Mouse (Mus musculus): ENCODE data around the gene Cacna1e.

Cacna1e gene

DNA sequence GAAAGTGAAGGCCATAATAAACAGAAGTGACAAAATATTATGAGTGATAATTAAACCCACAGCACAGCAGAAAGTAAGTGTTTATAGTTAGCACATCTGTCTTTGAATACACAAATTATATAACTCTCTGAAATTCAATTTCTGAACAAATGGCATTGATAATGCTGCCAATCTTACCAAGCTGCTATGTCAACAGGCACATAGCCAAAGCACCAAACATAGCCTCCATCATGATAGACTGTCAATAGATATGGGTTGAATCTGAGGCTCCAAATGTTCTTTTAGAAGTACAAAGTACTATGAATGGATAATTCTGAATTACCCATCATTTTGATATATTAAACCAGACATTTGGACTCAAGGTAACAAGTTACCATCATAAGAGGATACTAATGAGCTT, 372.6 kb downstream of the Cacna1e start:
- no peak for DNase-seq (ENCODE audit: low spot score)

GRCm38 (mm10) chr1:154504005-154504404, 380.3 kb downstream of the Cacna1e start:
- no peak for DNase-seq (ENCODE audit: low spot score)

DNA sequence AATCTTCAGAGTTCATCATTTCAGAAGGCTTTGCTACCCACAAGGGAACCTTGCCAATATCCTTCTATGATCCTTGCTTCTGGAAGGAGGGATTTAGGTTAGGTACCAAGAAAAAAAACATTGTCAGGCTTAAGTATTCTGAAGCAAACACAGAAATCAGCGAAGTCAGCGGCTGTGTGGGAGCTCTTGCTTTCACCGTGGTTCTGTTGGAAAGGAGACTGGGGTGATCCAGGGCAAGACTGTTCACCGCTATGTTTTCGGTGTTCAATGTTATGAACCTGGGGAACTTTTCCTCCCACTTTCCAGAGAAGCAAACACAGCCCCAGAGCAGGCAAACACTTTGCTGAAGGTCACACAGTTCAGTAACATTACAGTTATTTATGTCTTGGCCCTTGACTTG, 383.4 kb downstream of the Cacna1e start:
- DNase-seq (ENCODE audit: low spot score), result no peak

GRCm38 (mm10) chr1:154500187-154500866, 384.0 kb downstream of the Cacna1e start:
- no peak for DNase-seq (ENCODE audit: low spot score)

DNA sequence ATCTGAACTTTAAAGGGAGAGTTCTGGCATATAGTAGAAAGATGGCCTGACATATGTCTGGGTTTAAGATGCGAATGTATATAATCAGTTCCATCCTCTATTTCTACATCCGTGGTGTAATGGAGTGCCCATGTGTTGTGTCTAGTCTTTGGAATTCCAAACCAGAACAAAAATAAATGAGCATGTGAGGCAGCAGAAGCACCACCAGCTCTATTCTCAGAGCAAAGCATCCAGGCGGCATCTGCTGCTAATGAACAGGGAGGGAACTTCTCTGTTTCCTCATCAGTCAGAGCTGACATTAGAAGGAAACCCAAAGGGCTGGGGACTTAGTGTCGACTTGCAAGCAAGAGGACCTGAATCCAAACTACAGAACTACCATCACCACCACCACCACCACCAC, 385.5 kb downstream of the Cacna1e start:
- DNase-seq (ENCODE audit: low spot score), result no peak

GRCm38 (mm10) chr1:154491071-154491470, 393.2 kb downstream of the Cacna1e start:
- DNase-seq (ENCODE audit: low spot score), result no peak

DNA sequence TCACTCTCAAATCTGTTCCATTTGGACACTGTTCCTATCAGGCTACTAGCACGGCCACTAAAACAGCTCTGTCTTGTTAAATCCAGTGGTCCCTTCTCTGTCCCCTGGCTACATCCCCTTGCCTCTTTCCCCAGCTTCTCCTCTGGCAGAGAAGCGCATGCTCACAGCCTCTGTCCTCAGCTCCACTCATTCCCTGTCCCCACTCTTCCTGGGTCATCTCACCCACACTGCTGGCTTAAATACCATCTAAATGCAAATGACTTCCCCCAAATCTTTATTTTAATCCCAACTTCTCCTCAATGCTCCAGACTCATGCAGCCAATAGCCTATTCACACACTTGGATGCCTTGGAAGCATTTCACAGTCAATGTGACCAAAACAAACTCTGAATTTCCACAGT, 407.6 kb downstream of the Cacna1e start:
- no peak for DNase-seq (ENCODE audit: low spot score)

GRCm38 (mm10) chr1:154475706-154476105, 408.6 kb downstream of the Cacna1e start:
- no peak for DNase-seq (ENCODE audit: low spot score)

DNA sequence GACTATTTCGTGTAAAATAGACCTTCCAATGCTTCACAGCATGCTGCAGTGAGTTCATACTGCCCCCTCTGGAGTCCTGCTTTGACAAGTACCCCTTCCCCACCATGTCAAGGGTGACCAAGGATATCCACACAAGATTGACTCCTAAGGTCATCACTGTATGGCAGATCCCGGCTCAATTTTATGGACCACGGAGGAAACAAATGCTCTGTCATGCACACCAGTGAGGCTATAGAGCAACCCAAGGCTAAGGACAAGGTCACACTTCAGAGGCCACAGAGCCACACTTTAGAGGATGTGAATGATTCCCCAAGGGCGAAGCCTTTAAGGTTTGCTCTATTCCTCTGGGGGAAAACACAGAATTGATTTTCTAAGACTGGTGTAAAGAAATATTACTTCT, 410.1 kb downstream of the Cacna1e start:
- DNase-seq (ENCODE audit: low spot score), result no peak

GRCm38 (mm10) chr1:154467265-154467664, 417.0 kb downstream of the Cacna1e start:
- DNase-seq (ENCODE audit: low spot score), result no peak

DNA sequence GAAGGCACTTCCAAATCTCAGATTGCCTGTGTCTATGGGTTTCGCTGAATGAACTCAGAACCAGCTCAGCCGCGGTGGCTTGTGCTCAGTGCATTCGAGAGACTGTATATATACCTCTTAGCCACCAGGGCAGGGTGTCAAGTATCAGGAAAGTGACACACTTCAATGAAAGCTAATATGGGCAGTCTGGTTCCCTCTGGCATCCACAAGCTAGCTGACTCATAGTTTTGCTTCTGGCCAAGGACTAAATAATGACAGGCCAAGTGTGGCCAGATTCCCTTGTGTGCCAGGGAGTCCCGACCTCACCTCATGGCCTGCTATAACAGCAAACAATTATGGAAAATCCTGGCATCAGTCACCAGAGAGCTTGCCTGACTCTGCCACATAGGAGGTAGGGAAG, 422.8 kb downstream of the Cacna1e start:
- DNase-seq (ENCODE audit: low spot score), result no peak

DNA sequence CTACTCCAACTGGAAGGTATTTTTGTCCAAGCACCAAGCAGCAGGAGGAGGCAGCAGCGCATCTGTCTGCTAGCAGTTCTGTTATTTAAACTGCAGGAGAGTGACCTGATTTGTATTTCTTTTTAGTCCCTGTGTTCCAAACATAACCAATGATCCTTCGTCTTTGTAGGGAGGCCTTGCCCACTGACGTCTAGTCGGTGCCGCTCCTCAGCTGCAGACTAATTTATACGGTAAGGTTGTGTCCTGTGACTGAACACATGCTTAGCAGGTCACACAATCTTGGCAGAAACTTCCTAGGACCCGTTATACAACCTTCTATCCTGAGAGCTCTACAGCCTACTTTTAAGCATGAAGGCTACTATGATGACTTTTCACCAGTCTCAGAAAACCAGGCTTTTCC, 424.2 kb downstream of the Cacna1e start:
- no peak for DNase-seq (ENCODE audit: low spot score)

DNA sequence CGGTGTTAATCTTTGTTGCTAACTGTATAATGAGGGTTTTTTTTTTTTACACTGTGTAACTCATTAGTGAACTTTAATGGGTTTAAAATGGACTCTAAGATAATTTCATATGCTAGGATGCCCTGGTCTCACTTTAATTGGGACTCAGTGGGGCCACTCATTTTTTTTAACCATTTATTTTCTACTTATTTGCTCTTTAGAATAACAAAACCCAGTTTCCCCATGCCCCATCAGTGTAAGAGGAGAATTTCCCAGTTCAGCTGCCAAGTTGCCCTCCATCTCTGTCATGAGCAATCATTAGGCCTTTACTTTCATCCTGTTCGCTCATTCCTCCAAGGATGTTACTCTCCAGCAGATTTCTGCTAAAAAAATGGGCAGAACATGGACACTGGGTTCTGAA, 425.7 kb downstream of the Cacna1e start:
- no peak for DNase-seq (ENCODE audit: low spot score)

- no peak for DNase-seq (ENCODE audit: low spot score)
Measured at GRCm38 (mm10) chr1:154450799-154451198, 433.5 kb downstream of the Cacna1e start.

DNA sequence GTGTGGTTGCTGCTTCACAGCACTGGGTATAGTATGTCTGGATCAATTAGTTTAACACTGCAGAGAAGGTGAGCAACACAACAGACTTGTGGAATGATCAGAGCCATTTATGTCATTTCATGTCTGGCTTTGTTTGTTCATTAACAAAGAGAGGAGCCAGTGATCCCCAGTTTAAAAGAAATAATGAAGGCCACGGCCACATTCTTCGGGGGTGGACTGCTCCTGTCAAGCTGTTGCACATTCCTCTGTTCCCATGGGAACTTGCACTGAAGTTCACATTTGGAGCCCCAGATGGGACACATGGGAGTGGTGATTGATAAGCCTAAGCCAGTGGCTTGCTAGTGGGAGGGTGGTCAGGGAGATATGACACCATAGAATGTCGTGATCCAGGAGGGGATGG, 437.8 kb downstream of the Cacna1e start:
- no peak for DNase-seq (ENCODE audit: low spot score)

DNA sequence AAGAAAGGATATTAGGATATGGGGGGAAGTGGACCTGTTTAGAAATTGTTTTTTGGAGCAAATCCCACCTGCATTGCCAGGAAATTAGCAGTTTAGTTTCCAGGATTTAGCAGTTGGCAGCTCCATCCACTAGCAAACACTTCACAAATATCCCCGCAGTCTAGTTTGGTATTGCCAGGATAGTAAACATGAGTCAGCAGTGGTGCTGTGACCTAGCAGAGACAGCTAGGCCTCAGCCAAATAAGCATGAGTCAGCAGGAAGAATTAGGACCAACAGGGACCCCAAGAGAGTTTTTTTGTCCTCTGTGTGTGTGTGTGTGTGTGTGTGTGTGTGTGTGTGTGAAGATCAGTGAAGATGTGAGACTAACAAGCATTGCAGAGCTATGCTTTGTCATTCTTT, 450.8 kb downstream of the Cacna1e start:
- DNase-seq (ENCODE audit: low spot score), result no peak

- DNase-seq (ENCODE audit: low spot score), result no peak
Measured at GRCm38 (mm10) chr1:154433112-154433511, 451.2 kb downstream of the Cacna1e start.

GRCm38 (mm10) chr1:154428276-154428675, 456.0 kb downstream of the Cacna1e start:
- DNase-seq (ENCODE audit: low spot score), result no peak

DNA sequence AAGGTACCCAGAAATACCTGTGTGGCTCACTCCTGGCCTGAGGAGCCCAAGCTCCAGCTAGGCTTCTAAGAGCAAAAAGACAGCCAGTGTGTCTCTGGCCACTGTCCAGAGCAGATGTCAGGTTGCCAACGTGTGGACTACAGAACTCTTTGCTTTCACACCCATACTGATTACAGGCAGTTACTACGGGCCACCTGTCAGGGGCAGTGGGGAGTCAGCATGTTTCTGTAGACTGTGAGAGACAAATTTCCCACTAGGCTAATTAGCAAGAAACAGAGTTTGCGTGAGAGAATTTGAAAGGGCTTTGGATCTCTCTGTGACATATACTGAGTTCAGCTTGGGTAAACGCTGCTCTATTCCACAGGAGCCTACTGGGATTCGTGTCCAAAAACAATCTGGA, 466.0 kb downstream of the Cacna1e start:
- no peak for DNase-seq (ENCODE audit: low spot score)

DNA sequence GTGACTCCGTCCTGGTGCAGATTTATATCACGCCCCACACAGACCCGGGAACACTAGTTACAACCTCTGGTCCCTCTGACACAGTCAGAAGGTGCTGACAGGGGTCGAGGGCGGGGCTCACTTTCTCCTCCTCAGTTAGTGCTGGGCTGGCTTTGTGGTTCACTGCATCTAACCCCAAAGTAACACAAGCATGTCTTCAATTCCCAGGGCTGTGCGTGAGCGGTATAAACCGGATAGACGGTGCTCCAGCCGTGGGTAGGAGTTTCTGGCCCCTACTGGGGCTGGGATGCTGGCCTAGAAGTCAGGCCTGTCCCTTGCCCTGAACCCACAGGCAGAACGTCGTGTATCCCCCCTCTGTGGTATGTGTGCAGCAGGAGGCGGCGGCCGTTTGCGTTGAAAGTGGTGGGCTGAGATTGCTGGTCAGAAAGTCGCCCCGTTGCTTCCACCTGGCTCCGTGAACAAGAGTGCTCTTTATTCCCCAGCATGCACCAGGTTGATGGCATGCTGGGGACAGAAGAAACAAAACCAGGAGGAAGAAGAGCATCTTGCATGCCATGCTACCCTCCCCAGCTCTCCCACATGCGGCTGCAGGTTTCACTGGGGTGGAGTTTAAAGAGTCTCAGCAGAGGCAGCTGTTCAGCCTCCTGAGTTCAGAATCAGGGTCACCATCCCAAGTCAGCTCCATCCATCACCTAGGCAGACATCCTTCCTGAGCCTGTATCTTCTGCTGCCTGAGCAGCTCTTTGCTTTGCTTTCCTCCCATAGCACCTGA, 467.7 kb downstream of the Cacna1e start:
- DNase-seq (ENCODE audit: low spot score), result no peak

GRCm38 (mm10) chr1:154415826-154416225, 468.5 kb downstream of the Cacna1e start:
- no peak for DNase-seq (ENCODE audit: low spot score)

DNA sequence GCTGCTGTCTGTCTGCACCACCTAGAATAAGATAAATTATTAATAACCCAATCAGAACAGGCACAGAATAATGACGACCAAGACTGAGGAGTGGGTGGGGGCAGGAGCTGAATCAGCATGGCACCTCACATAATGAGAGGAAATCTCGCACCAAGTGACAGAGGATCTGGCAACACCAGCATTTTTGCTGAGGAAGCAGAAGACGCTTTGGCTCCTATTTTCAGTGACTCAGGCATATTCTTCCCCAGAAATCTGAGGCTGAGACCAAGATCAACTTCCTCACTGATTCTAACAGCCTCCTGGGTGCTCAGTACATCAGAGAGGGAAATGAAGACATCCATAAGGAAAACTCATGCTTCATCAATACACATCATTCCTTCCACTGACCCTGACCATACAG, 471.2 kb downstream of the Cacna1e start:
- DNase-seq (ENCODE audit: low spot score), result no peak

DNA sequence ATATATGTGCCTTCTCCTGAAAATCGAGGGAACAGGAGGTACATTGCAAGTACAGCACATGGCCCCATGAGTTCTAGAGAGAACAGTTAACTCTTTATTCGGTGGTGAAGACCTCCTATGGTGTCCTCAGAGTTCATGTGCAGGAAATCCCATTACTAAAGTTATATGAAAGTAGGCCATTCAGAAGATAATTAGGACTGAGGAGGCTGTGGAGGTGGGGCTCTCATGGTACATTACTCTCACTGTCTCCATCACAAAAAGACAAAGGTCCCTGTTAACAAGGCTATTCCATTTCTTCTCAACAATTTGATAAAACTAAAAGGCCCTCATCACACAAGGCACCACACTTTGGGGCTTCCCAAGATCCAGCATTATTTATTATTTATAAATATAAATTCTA, 475.2 kb downstream of the Cacna1e start:
- no peak for DNase-seq (ENCODE audit: low spot score)

DNA sequence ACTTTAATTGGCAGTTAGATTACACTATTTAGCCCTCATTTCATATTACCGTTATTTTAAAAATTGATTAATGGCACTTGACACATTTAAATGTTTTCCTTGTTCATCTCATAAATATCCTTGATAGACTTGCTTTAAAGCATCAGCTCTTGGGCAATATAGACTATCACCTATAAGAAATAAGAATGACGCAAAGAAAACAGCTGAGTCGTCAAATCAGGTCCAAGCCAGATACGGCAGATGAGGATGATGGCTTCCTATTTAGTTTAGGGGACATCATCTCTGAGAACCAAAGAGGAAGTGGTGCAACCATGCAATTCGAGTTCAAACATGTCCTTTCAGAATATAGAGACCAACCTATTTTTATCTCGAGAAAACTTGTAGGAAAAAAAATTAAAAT, 492.3 kb downstream of the Cacna1e start:
- no peak for DNase-seq (ENCODE audit: low spot score)

Data from MN1 (cell line).